Mouse (Mus musculus) embryonic fibroblast, embryonic 13.5 days (primary cell): ENCODE measurements around the gene Chac1.

Source experiments
- CTCF ChIP-seq: IDR thresholded peaks from 2 replicates; pipeline ENCODE4 v1.5.1; 2011; ENCODE audit warnings: mild to moderate bottlenecking, control low read depth, low read length, moderate library complexity, borderline replicate concordance; ENCODE audit not compliant: insufficient read depth
- POLR2A ChIP-seq: IDR thresholded peaks from 2 replicates; pipeline ENCODE4 v1.6.1; 2011; ENCODE audit warnings: low read depth, mild to moderate bottlenecking, control low read depth, low read length, moderate library complexity

GRCm38 (mm10) chr2:119304391-119304790 is 46.6 kb upstream of the Chac1 start:
- TF ChIP-seq CTCF, result no peak
- TF ChIP-seq POLR2A, result no peak
